Mouse (Mus musculus) heart, embryonic 15.5 days (tissue): Measurements from ENCODE around the gene Arl8a. TPM values are rescaled to one million over a fixed set of nuclear protein-coding genes. Genes with fewer than 3 reads are reported as not detected.

Source experiments
- ATAC-seq: fragments of 200-750 bp; cut with Nextera tagmentation; replicated peaks from 2 replicates; pipeline ENCODE4 v1.8.0; 2017; ENCODE audit warnings: low read depth, moderate TSS enrichment; ENCODE audit not compliant: insufficient number of reproducible peaks, insufficient read depth, low FRiP score
- H3K27ac ChIP-seq: fragments of 300-500 bp; sonication (generic); 2 replicates; pipeline ENCODE4 v1.5.1; 2015; ENCODE audit warnings: mild to moderate bottlenecking, inconsistent platforms
- H3K27me3 ChIP-seq: fragments of 300-500 bp; sonication (generic); 2 replicates; pipeline ENCODE4 v1.6.1; 2015; ENCODE audit warnings: inconsistent platforms
- H3K36me3 ChIP-seq: fragments of 300-500 bp; sonication (generic); 2 replicates; pipeline ENCODE4 v1.6.1; 2015; ENCODE audit warnings: mild to moderate bottlenecking, inconsistent platforms
- H3K4me1 ChIP-seq: fragments of 300-500 bp; sonication (generic); replicated peaks from 2 replicates; pipeline ENCODE4 v1.6.1; 2015; ENCODE audit warnings: inconsistent platforms
- H3K4me2 ChIP-seq: fragments of 300-500 bp; sonication (generic); 2 replicates; pipeline ENCODE4 v1.6.1; 2015; ENCODE audit warnings: inconsistent platforms, mild to moderate bottlenecking, moderate library complexity
- H3K4me3 ChIP-seq: fragments of 300-500 bp; sonication (generic); 2 replicates; pipeline ENCODE4 v1.5.1; 2015; ENCODE audit warnings: mild to moderate bottlenecking, inconsistent platforms
- H3K9ac ChIP-seq: fragments of 300-500 bp; sonication (generic); 2 replicates; pipeline ENCODE4 v1.6.1; 2015; ENCODE audit warnings: mild to moderate bottlenecking, inconsistent platforms
- H3K9me3 ChIP-seq: fragments of 300-500 bp; sonication (generic); replicated peaks from 2 replicates; pipeline ENCODE4 v1.6.1; 2016; ENCODE audit warnings: inconsistent platforms
- WGBS: fragments of 180-500 bp; shearing (Covaris S2); methylation state at CpG from one replicate; pipeline ENCODE4 v1.1.7; 2015; ENCODE audit warnings: mixed read lengths; 5-methylcytosine and 5-hydroxymethylcytosine counted together
- polyA plus RNA-seq: library from polyadenylated mRNA; unstranded; fragments of >200 nt; fragmentation: Nextera tagmentation; extraction: Ambion mirVana; gene quantifications from 2 replicates; pipeline ENCODE4 v1.2.1, GENCODE M21; 2015

Gene Arl8a
- polyA plus RNA-seq, 1 experiment from 2014 or later: 34.0 TPM

DNA sequence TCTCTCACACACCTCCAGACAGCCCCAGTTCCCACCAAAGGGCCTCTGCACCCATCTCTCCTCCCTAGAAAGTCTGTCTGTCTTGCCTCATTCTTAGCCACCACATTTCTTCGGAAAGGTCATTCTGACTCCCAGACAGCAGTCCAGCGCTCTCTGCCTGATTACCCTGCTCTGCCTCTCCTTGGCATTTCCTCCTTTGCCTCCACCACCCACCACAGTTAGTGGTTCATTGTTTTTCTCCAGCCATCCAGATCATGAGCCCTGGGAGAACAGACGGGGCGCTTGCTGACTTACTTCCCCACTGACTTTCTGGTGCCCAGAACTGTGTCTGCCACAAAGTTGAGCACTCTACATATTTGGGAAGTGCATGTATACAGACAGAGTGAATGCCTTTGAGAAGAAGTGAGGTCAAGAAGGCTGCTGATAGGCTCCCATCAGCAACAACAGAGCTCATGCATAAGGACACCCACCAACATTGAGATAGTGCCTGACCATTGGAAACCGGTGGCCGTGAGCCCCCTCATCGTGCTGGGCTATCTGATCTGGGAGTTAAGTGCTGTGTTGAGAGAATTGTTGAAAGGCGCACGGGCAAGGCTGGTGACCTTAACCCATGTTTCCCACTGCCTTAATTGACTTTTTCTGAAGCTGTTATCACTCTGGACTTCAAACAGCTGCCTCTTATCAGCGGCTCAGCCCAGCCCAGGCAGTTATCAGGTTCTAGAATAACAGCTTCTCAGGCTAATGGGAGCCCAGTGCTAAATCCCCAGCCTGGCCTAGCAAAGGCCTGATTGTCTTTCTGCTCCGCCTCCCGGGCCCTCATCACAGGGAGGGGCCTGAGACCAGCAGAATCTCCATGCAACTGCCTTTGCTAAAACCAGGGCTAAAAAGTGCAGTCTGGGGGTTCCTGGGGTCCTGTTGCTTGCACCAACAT, 57.8 kb downstream of the Arl8a start:
- Histone ChIP-seq H3K27ac (no peak overlapping the region), H3K4me3 (no peak overlapping the region), H3K4me1 (peaks cover 14% of the 10 kb centered on the region), H3K27me3 (peaks cover 14% of the 10 kb centered on the region), H3K4me2 (no peak overlapping the region), H3K36me3 (no peaks in the 10 kb centered on the region), H3K9me3 (no peaks in the 10 kb centered on the region), H3K9ac (no peak overlapping the region)
- WGBS: 28% methylated on average over 12 of the region's 12 CpGs
- 0 out of 2 replicates have a peak, but pooled peaks have one; percentile 27 for ATAC-seq

DNA sequence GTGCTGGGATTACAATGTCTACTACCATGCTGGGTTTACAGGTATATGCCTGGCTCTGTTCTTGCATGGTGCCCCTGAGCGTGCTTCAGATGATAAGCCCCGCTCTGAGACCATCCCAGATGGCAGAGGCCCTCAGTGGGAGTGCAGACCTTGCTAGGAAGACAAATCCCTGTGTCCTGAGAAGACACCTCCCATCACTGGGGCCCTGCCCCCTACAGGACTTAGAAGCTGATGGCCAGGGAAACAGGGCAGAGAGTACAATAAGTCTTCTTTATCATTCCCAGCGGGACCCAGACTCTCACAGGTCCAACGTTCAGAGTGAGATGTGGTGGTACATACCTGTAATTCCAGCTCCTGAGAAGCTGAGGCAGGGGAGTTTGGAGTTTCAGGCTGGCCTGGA, 58.6 kb downstream of the Arl8a start:
- H3K9ac ChIP-seq: no peak overlapping the region
- no peak overlapping the region for H3K4me2 ChIP-seq
- no peak overlapping the region for H3K4me3 ChIP-seq
- H3K36me3 ChIP-seq: no peaks in the 10 kb centered on the region
- no peak overlapping the region for H3K27ac ChIP-seq
- H3K27me3 ChIP-seq: peaks cover 14% of the 10 kb centered on the region
- 54% methylated on average over 4 of the region's 4 CpGs for WGBS
- no peaks in the 10 kb centered on the region for H3K9me3 ChIP-seq
- peaks cover 11% of the 10 kb centered on the region for H3K4me1 ChIP-seq
- ATAC-seq: no peak

Other genes starting within 250 kb of the Arl8a start
- gene Ppp1r12b, start 190.9 kb upstream of the Arl8a start, polyA plus RNA-seq: 25.4 and 26.0 TPM in 2 replicates
- gene Ube2t, start 184.3 kb upstream of the Arl8a start, polyA plus RNA-seq: 42.8 and 48.2 TPM in 2 replicates
- gene Lgr6, start 41.5 kb upstream of the Arl8a start, polyA plus RNA-seq: 3.4 and 5.9 TPM in 2 replicates
- 1.8 and 10.2 TPM in 2 replicates for gene Ptpn7, start 14.1 kb upstream of the Arl8a start, polyA plus RNA-seq
- gene Gpr37l1, start 20.9 kb downstream of the Arl8a start, polyA plus RNA-seq: 0.06 TPM in 1 of 2 replicates, not detected in the other
- 1.4 and 2.6 TPM in 2 replicates for gene Elf3, start 111.7 kb downstream of the Arl8a start, polyA plus RNA-seq
- 47.2 and 63.0 TPM in 2 replicates for gene Rnpep, start 137.3 kb downstream of the Arl8a start, polyA plus RNA-seq
- 287 and 387 TPM in 2 replicates for gene Timm17a, start 167.0 kb downstream of the Arl8a start, polyA plus RNA-seq
- gene Lmod1, start 178.0 kb downstream of the Arl8a start, polyA plus RNA-seq: 2.0 and 3.6 TPM in 2 replicates
- 26.0 and 33.0 TPM in 2 replicates for gene Shisa4, start 228.4 kb downstream of the Arl8a start, polyA plus RNA-seq